Mouse (Mus musculus): ENCODE measurements around the gene Gm10197.

GRCm38 (mm10) chr19:53415198-53415597 is 43.6 kb upstream of the Gm10197 start:
- no peak for TF ChIP-seq CTCF (IDR thresholded peaks at IDR 0.05; ENCODE audit: borderline replicate concordance, insufficient read depth, low read length)
- no peak for TF ChIP-seq POLR2A (IDR thresholded peaks at IDR 0.05; ENCODE audit: low read depth, low read length)
